Mouse (Mus musculus) forebrain, embryonic 16.5 days (tissue): ENCODE measurements around the gene Ar. TPM values are rescaled to one million over a fixed set of nuclear protein-coding genes. Genes with fewer than 3 reads are reported as not detected.

ENCODE experiments used
- ATAC-seq: fragments of 200-750 bp; cut with Nextera tagmentation; 2 replicates; pipeline ENCODE4 v1.8.0; 2017; ENCODE audit warnings: mild to moderate bottlenecking, moderate library complexity
- H3K27ac ChIP-seq: fragments of 300-500 bp; sonication (generic); 2 replicates; pipeline ENCODE4 v1.5.1; 2014; ENCODE audit warnings: low read length, control low read depth
- H3K27me3 ChIP-seq: fragments of 300-500 bp; sonication (generic); replicated peaks from 2 replicates; pipeline ENCODE4 v1.6.1; 2014; ENCODE audit warnings: low read length; ENCODE audit not compliant: control insufficient read depth, insufficient read depth
- H3K36me3 ChIP-seq: fragments of 300-500 bp; sonication (generic); 2 replicates; pipeline ENCODE4 v1.6.1; 2014; ENCODE audit not compliant: control insufficient read depth, insufficient read depth
- H3K4me1 ChIP-seq: fragments of 300-500 bp; sonication (generic); replicated peaks from 2 replicates; pipeline ENCODE4 v1.6.1; 2014; ENCODE audit warnings: low read length; ENCODE audit not compliant: control insufficient read depth, insufficient read depth
- H3K4me2 ChIP-seq: fragments of 300-500 bp; sonication (generic); 2 replicates; pipeline ENCODE4 v1.6.1; 2014; ENCODE audit warnings: mild to moderate bottlenecking, low read length, control low read depth
- H3K4me3 ChIP-seq: fragments of 300-500 bp; sonication (generic); replicated peaks from 2 replicates; pipeline ENCODE4 v1.5.1; 2014; ENCODE audit warnings: mild to moderate bottlenecking, low read length, control low read depth
- H3K9ac ChIP-seq: fragments of 300-500 bp; sonication (generic); replicated peaks from 2 replicates; pipeline ENCODE4 v1.6.1; 2014; ENCODE audit warnings: low read depth, low read length, control low read depth
- H3K9me3 ChIP-seq: fragments of 300-500 bp; sonication (generic); 2 replicates; pipeline ENCODE4 v1.6.1; 2016; ENCODE audit warnings: low read length; ENCODE audit not compliant: control insufficient read depth
- WGBS: fragments of 180-500 bp; shearing (Covaris S2); extraction: QIAGEN DNeasy Blood & Tissue Kit; methylation state at CpG from one replicate; pipeline ENCODE4 v1.1.7; 2014; 5-methylcytosine and 5-hydroxymethylcytosine counted together
- polyA plus RNA-seq: library from polyadenylated mRNA; unstranded; fragments of >200 nt; fragmentation: Nextera tagmentation; extraction: Ambion mirVana; gene quantifications from 2 replicates; pipeline ENCODE4 v1.2.1, GENCODE M21; 2015

Ar gene
- 0.09 and 0.13 TPM in 2 replicates for polyA plus RNA-seq

DNA sequence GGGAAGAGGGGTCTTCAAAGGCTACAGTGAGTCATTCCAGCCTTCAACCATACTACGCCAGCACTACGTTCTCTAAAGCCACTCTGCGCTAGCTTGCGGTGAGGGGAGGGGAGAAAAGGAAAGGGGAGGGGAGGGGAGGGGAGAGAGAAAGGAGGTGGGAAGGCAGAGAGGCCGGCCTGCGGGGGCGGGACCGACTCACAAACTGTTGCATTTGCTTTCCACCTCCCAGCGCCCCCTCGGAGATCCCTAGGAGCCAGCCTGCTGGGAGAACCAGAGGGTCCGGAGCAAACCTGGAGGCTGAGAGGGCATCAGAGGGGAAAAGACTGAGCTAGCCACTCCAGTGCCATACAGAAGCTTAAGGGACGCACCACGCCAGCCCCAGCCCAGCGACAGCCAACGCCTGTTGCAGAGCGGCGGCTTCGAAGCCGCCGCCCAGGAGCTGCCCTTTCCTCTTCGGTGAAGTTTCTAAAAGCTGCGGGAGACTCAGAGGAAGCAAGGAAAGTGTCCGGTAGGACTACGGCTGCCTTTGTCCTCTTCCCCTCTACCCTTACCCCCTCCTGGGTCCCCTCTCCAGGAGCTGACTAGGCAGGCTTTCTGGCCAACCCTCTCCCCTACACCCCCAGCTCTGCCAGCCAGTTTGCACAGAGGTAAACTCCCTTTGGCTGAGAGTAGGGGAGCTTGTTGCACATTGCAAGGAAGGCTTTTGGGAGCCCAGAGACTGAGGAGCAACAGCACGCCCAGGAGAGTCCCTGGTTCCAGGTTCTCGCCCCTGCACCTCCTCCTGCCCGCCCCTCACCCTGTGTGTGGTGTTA is at the start of gene Ar:
TSS of gene Ar (plus strand) at position 239 of the 812 bp plus-strand sequence.
- Histone ChIP-seq H3K27ac (no peak within 1 kb of the TSS), H3K4me1 (peaks cover 8% of the 10 kb centered on the region), H3K4me2 (peak within 1 kb of the TSS; percentile 70), H3K36me3 (no peaks in the 10 kb centered on the region), H3K27me3 (peaks cover 3% of the 10 kb centered on the region; the same call in 1 of the 2 replicates), H3K9ac (peak within 1 kb of the TSS; percentile 51; the same call in 1 of the 2 replicates), H3K9me3 (no peaks in the 10 kb centered on the region), H3K4me3 (peak within 1 kb of the TSS; percentile 45)
- peak; percentile 56 for ATAC-seq
- 20% methylated on average over 27 of the region's 27 CpGs for WGBS

- Histone ChIP-seq H3K36me3 (no peaks in the 10 kb centered on the region), H3K4me1 (peaks cover 8% of the 10 kb centered on the region), H3K27me3 (peaks cover 3% of the 10 kb centered on the region; the same call in 1 of the 2 replicates), H3K9ac (peak overlapping the region; percentile 51), H3K4me3 (peak overlapping the region; percentile 45), H3K27ac (no peak overlapping the region), H3K9me3 (no peaks in the 10 kb centered on the region), H3K4me2 (peak overlapping the region; percentile 70)
- 25% methylated on average over 24 of the region's 30 CpGs for WGBS
- ATAC-seq = peak; percentile 70
Observed at GRCm38 (mm10) chrX:98149724-98150392, 1.3 kb downstream of the Ar start.

DNA sequence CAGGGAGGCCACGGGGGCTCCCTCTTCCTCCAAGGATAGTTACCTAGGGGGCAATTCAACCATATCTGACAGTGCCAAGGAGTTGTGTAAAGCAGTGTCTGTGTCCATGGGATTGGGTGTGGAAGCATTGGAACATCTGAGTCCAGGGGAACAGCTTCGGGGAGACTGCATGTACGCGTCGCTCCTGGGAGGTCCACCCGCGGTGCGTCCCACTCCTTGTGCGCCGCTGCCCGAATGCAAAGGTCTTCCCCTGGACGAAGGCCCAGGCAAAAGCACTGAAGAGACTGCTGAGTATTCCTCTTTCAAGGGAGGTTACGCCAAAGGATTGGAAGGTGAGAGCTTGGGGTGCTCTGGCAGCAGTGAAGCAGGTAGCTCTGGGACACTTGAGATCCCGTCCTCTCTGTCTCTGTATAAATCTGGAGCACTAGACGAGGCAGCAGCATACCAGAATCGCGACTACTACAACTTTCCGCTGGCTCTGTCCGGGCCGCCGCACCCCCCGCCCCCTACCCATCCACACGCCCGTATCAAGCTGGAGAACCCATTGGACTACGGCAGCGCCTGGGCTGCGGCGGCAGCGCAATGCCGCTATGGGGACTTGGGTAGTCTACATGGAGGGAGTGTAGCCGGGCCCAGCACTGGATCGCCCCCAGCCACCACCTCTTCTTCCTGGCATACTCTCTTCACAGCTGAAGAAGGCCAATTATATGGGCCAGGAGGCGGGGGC is 2.0 kb downstream of the Ar start:
- peaks cover 3% of the 10 kb centered on the region; the same call in 1 of the 2 replicates for H3K27me3 ChIP-seq
- peak overlapping the region; percentile 70 for H3K4me2 ChIP-seq
- H3K4me3 ChIP-seq = peak overlapping the region; percentile 45
- H3K9ac ChIP-seq = no peak overlapping the region
- ATAC-seq = peak; percentile 63
- H3K27ac ChIP-seq = no peak overlapping the region
- H3K36me3 ChIP-seq = no peaks in the 10 kb centered on the region
- peaks cover 8% of the 10 kb centered on the region for H3K4me1 ChIP-seq
- 25% methylated on average over 33 of the region's 33 CpGs for WGBS
- no peaks in the 10 kb centered on the region for H3K9me3 ChIP-seq

- H3K9ac ChIP-seq = no peak overlapping the region
- no peaks in the 10 kb centered on the region for H3K36me3 ChIP-seq
- H3K4me1 ChIP-seq = no peaks in the 10 kb centered on the region
- H3K4me2 ChIP-seq = no peak overlapping the region
- no peak overlapping the region for H3K4me3 ChIP-seq
- no peaks in the 10 kb centered on the region for H3K9me3 ChIP-seq
- no peak for ATAC-seq
- H3K27me3 ChIP-seq = no peaks in the 10 kb centered on the region
- H3K27ac ChIP-seq = no peak overlapping the region
Observed at GRCm38 (mm10) chrX:98189759-98190158, 41.2 kb downstream of the Ar start.

DNA sequence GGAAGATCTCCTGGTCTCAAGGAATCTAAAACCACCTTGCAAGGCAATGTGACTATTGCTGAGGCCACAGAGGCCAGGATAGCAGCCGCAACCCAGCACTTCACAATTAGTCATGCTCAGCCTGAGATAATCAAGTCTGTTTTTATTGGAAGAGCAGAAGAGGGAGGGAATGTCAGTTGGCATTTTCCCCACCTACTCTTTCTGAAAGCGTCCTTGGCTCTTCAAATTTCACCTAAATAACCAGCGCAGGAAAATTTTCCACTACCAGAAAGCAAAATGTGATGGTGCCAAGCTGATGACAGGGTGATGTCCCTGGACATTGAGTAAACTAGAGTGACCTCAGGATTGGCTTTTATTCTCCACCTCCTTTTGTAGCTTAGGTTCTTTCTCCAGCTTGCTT is 57.2 kb downstream of the Ar start:
- Histone ChIP-seq H3K4me3 (no peak overlapping the region), H3K27ac (no peak overlapping the region), H3K9me3 (no peaks in the 10 kb centered on the region), H3K36me3 (no peaks in the 10 kb centered on the region), H3K9ac (no peak overlapping the region), H3K27me3 (no peaks in the 10 kb centered on the region), H3K4me1 (no peaks in the 10 kb centered on the region), H3K4me2 (no peak overlapping the region)
- WGBS = 68% methylated on average over 3 of the region's 3 CpGs
- no peak for ATAC-seq

DNA sequence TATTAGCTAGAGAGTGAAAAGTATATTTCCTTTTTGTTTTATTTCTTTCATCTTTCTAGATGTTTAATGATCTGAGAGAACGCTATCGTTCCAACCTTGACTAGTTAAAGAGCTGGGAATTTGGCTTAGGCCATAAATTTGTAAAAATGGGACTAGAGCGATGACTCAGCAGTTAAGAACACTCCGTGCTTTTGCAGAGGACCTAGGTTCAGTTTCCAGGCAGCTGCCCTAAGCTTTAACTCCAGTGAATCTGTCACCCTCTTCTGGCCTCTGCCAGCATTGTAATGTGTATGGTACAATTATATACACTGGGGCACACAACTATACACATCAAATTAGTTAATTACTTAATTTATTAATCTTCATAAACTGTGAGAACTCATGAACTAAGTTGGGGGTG is 58.6 kb downstream of the Ar start:
- no peaks in the 10 kb centered on the region for H3K4me1 ChIP-seq
- H3K9ac ChIP-seq = no peak overlapping the region
- no peak for ATAC-seq
- H3K9me3 ChIP-seq = no peaks in the 10 kb centered on the region
- H3K27ac ChIP-seq = no peak overlapping the region
- WGBS = 81% methylated on average over 4 of the region's 4 CpGs
- H3K4me3 ChIP-seq = no peak overlapping the region
- H3K27me3 ChIP-seq = no peaks in the 10 kb centered on the region
- H3K36me3 ChIP-seq = no peaks in the 10 kb centered on the region
- H3K4me2 ChIP-seq = no peak overlapping the region

GRCm38 (mm10) chrX:98216103-98216502 is 67.5 kb downstream of the Ar start:
- Histone ChIP-seq H3K9ac (no peak overlapping the region), H3K4me2 (no peak overlapping the region), H3K4me3 (no peak overlapping the region), H3K4me1 (no peaks in the 10 kb centered on the region), H3K9me3 (no peaks in the 10 kb centered on the region), H3K27me3 (no peaks in the 10 kb centered on the region), H3K36me3 (no peaks in the 10 kb centered on the region), H3K27ac (no peak overlapping the region)
- 61% methylated on average over 1 of the region's 1 CpGs for WGBS
- ATAC-seq = no peak

- 85% methylated on average over 4 of the region's 4 CpGs for WGBS
- H3K36me3 ChIP-seq = no peaks in the 10 kb centered on the region
- H3K9me3 ChIP-seq = no peaks in the 10 kb centered on the region
- no peak for ATAC-seq
- no peak overlapping the region for H3K4me2 ChIP-seq
- no peaks in the 10 kb centered on the region for H3K4me1 ChIP-seq
- H3K4me3 ChIP-seq = no peak overlapping the region
- no peaks in the 10 kb centered on the region for H3K27me3 ChIP-seq
- H3K9ac ChIP-seq = no peak overlapping the region
- no peak overlapping the region for H3K27ac ChIP-seq
Observed at GRCm38 (mm10) chrX:98239011-98239410, 90.4 kb downstream of the Ar start.

DNA sequence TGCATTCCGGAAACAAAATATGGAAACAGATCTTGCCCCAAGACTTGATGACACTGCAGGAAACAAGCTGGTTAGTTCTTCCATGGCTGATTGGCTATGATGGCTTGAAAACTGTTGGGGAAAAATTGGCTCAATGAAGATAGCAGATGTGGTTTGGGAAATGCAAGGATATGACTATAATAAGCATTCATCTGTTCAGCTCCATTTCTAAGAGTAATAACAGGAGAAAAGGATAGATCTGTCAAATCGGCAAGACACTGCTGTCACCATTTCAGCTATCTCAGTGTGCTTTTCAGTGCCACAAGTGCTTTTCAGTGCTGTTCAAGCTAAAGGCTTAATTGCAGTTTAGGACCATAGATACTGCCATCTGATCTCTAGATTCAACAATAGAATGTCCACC is 96.5 kb downstream of the Ar start:
- Histone ChIP-seq H3K36me3 (no peaks in the 10 kb centered on the region), H3K4me3 (no peak overlapping the region), H3K4me2 (no peak overlapping the region), H3K27ac (no peak overlapping the region), H3K9ac (no peak overlapping the region), H3K4me1 (no peaks in the 10 kb centered on the region), H3K9me3 (no peaks in the 10 kb centered on the region), H3K27me3 (no peaks in the 10 kb centered on the region)
- 85% methylated on average over 2 of the region's 2 CpGs for WGBS
- ATAC-seq = no peak
